Mouse (Mus musculus) limb, embryonic 11.5 days (tissue): ENCODE data around the gene Cadps. TPM values are rescaled to one million over a fixed set of nuclear protein-coding genes. Genes with fewer than 3 reads are reported as not detected.

Experiments
- ATAC-seq: fragments of 200-750 bp; cut with Nextera tagmentation; 2 replicates; pipeline ENCODE4 v1.8.0; 2017; ENCODE audit warnings: low read depth; ENCODE audit not compliant: insufficient number of reproducible peaks, low FRiP score, low TSS enrichment
- DNase-seq: peaks from one replicate; pipeline ENCODE4 v3.0.0-alpha.2; 2015; ENCODE audit warnings: low spot score
- H3K27ac ChIP-seq: fragments of 300-500 bp; sonication (generic); replicated peaks from 2 replicates; pipeline ENCODE4 v1.5.1; 2014; ENCODE audit warnings: low read depth, mild to moderate bottlenecking, low read length
- H3K27me3 ChIP-seq: fragments of 300-500 bp; sonication (generic); 2 replicates; pipeline ENCODE4 v1.6.1; 2014; ENCODE audit warnings: mild to moderate bottlenecking, low read length, mixed read lengths; ENCODE audit not compliant: control insufficient read depth, insufficient read depth
- H3K36me3 ChIP-seq: fragments of 300-500 bp; sonication (generic); 2 replicates; pipeline ENCODE4 v1.6.1; 2014; ENCODE audit warnings: mild to moderate bottlenecking, low read length, moderate library complexity, mixed read lengths; ENCODE audit not compliant: control insufficient read depth, insufficient read depth
- H3K4me1 ChIP-seq: fragments of 300-500 bp; sonication (generic); 2 replicates; pipeline ENCODE4 v1.6.1; 2014; ENCODE audit warnings: low read length, mixed read lengths; ENCODE audit not compliant: control insufficient read depth, insufficient read depth
- H3K4me2 ChIP-seq: fragments of 300-500 bp; sonication (generic); 2 replicates; pipeline ENCODE4 v1.6.1; 2014; ENCODE audit warnings: low read depth, mild to moderate bottlenecking, moderate library complexity; ENCODE audit not compliant: severe bottlenecking
- H3K4me3 ChIP-seq: fragments of 300-500 bp; sonication (generic); 2 replicates; pipeline ENCODE4 v1.5.1; 2014; ENCODE audit warnings: low read depth, low read length
- H3K9ac ChIP-seq: fragments of 300-500 bp; sonication (generic); 2 replicates; pipeline ENCODE4 v1.6.1; 2014; ENCODE audit warnings: mild to moderate bottlenecking, low read length
- H3K9me3 ChIP-seq: fragments of 300-500 bp; sonication (generic); 2 replicates; pipeline ENCODE4 v1.6.1; 2016; ENCODE audit warnings: low read length; ENCODE audit not compliant: control insufficient read depth
- WGBS: fragments of 180-500 bp; shearing (Covaris S2); extraction: QIAGEN DNeasy Blood & Tissue Kit; methylation state at CpG from one replicate; pipeline ENCODE4 v1.1.7; 2014; 5-methylcytosine and 5-hydroxymethylcytosine counted together
- polyA plus RNA-seq: library from polyadenylated mRNA; unstranded; fragments of >200 nt; fragmentation: Nextera tagmentation; extraction: Ambion mirVana; gene quantifications from 2 replicates; pipeline ENCODE4 v1.2.1, GENCODE M21; 2014

Gene Cadps
- polyA plus RNA-seq, 1 experiment from 2014 or later = 0.36 TPM

DNA sequence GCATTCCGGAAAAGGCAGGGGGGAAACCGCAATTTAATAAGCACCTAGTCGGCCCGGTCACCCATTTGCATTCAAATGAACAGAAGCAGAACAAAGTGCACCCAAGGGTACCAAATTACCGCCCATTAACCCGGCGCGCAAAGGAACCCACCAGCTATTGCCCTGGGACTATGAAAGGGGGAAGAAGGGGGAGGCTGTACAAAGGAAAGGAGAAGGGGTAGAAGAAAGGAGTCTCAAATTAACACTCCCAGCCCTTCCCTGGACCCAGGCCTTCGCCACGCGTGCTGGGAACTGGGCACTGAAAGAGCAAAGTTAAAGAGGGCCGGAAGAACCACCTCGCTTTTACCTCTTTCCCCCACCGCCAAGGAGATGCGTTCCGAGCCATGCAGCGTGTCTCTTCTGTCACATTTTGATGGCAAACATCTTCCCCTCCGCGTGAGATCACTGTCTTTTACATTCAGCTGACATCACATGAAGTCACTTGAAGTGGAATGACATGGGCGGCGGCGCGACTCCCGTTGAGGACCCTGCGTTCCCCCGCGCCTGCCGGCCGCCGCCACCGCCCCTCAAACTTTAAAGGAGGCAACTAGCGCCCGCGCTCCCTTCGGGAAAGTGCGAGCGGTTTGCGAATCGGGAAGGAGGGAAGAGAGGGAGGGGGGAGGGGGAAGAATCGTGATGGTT, 477.5 kb downstream of the Cadps start:
- no peak overlapping the region for H3K4me3 ChIP-seq
- no peak overlapping the region for H3K9ac ChIP-seq
- H3K27ac ChIP-seq = no peak overlapping the region
- DNase-seq (peak; percentile 59), ATAC-seq (no peak)
- no peaks in the 10 kb centered on the region for H3K36me3 ChIP-seq
- no peak overlapping the region for H3K4me2 ChIP-seq
- WGBS = under 1% methylated on average over 40 of the region's 40 CpGs
- H3K4me1 ChIP-seq = peaks cover 19% of the 10 kb centered on the region; the same call in 1 of the 2 replicates
- peaks cover 87% of the 10 kb centered on the region for H3K27me3 ChIP-seq
- no peaks in the 10 kb centered on the region for H3K9me3 ChIP-seq

DNA sequence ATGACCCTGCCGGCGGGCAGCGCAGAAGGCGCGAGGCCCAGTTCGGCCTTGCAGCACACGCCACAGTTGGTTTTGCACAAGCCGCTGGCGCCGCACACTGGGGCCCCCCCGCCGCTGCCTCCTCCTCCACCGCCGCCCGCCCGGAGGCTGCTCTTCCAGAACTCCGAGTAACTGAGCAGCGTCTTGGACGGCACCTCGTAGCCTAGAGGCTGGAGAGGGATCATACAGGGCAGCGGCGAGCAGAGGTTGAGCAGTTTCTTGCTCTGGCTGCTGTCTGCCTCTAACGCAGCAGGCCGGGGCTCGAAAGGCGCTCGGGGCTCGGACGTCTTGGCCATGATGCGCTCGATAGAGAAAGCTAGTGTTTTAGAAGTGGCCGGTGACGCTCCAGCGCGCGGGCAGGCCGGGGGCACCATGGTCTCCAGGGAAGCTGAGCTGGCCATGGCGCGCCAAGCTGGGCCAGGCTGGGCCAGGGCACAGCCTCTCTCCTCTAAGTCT, 478.1 kb downstream of the Cadps start:
- peak; percentile 59 for DNase-seq
- under 1% methylated on average over 38 of the region's 39 CpGs for WGBS
- H3K9me3 ChIP-seq = no peaks in the 10 kb centered on the region
- no peak overlapping the region for H3K27ac ChIP-seq
- ATAC-seq = no peak
- peaks cover 90% of the 10 kb centered on the region for H3K27me3 ChIP-seq
- no peaks in the 10 kb centered on the region for H3K36me3 ChIP-seq
- peak overlapping the region; percentile 31 for H3K4me2 ChIP-seq
- no peak overlapping the region for H3K4me3 ChIP-seq
- H3K9ac ChIP-seq = no peak overlapping the region
- H3K4me1 ChIP-seq = peaks cover 19% of the 10 kb centered on the region; the same call in 1 of the 2 replicates

DNA sequence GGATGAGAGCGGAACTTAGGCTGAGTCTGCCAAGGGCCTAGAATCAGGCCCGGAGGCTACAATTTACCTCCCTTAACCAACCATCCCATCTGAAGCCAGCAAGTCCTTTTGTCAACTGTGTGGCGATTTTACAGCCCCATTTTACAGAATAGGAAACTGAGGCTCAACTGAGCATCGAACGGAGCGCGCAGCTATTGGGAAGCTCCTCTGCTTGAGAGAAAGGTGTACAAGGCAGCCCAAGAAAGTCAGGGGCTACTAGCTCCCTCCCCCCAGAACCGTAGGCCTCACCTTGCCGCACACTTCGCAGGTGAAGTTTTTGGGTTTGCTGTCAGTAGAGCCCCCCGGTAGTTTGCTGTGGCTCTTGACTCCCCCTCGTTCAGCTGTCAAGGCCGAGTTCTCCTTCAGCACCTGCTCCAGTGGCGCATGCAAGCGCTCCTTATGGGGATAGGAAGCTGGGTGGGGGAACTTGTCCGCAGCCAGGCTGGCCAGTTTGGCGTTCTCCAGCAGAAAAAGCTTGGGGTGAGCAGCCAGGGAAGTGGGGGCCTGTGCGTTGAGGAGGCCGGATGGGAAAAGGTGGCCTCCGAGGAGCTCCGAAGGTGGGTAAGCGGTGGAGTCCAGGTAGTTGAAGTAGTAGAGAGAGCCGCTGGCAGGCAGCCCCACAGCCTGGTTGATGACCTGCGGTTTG, 478.7 kb downstream of the Cadps start:
- Histone ChIP-seq H3K27ac (no peak overlapping the region), H3K4me2 (no peak overlapping the region; the same call in 1 of the 2 replicates), H3K27me3 (peaks cover 90% of the 10 kb centered on the region), H3K4me1 (peaks cover 19% of the 10 kb centered on the region; the same call in 1 of the 2 replicates), H3K36me3 (no peaks in the 10 kb centered on the region), H3K9ac (no peak overlapping the region), H3K9me3 (no peaks in the 10 kb centered on the region), H3K4me3 (no peak overlapping the region)
- 2% methylated on average over 24 of the region's 24 CpGs for WGBS
- ATAC-seq (no peak), DNase-seq (no peak)

DNA sequence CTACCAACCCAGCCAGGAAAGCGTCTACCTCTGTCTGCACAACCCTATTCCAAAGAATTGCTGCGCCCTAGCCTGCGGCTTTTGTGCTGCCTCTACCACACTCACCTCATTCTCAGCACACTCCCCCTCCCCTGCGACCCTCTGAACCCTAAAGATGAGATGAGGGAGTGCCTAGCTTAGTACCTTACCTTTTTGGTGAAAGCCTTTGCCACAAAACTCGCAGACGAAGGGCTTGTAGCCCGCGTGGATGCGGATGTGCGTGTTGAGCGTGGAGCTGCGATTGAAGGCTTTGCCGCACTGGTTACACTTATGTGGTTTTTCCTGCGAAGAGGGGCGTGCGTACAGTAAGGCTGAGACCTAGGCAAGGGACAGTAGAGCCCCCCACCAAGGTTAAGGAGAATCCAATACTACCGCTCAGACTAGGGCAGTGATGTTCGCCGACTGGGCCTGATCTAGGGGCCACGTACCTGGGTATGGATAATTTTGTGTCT, 479.4 kb downstream of the Cadps start:
- DNase-seq (peak; percentile 62), ATAC-seq (no peak)
- peaks cover 19% of the 10 kb centered on the region; the same call in 1 of the 2 replicates for H3K4me1 ChIP-seq
- no peak overlapping the region for H3K4me2 ChIP-seq
- H3K27ac ChIP-seq = no peak overlapping the region
- under 1% methylated on average over 20 of the region's 20 CpGs for WGBS
- H3K27me3 ChIP-seq = peaks cover 86% of the 10 kb centered on the region
- H3K9ac ChIP-seq = no peak overlapping the region
- no peak overlapping the region for H3K4me3 ChIP-seq
- no peaks in the 10 kb centered on the region for H3K9me3 ChIP-seq
- H3K36me3 ChIP-seq = no peaks in the 10 kb centered on the region

DNA sequence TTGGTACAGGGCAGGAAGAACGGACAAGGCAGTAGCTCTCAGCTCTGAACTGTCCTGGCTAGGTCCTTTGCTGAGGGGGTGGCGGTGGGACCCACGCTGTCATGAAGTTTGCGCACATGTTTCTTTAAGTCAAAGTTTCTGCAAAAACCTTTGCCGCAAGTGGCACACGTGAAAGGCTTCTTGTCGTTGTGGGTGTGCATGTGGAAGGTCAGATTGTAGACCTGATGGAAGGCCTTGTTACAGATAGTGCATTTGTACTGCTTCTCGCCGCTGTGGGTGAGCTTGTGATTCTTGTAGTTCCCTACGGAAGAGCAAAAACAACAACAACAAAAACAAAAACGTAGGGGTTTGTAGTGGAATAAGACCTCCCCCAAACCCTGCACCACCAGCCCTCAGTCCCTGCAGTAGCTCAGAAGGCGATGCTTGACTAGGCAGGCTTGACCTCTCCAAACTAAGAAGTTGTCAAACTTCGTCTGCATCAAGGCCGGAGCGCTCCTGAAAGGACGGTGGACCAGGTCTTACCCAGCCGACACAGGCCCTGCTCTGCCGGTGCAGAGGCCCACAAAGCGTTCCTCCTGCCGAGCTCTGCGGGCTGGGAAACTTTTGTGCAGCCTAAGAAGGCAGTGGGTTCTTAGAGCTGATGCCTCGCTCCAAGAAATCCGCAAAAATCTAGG, 480.3 kb downstream of the Cadps start:
- no peak for ATAC-seq
- 2% methylated on average over 23 of the region's 23 CpGs for WGBS
- Histone ChIP-seq H3K27ac (no peak overlapping the region), H3K4me3 (no peak overlapping the region), H3K9ac (no peak overlapping the region), H3K4me2 (no peak overlapping the region), H3K27me3 (peaks cover 86% of the 10 kb centered on the region), H3K36me3 (no peaks in the 10 kb centered on the region), H3K4me1 (peaks cover 19% of the 10 kb centered on the region; the same call in 1 of the 2 replicates), H3K9me3 (no peaks in the 10 kb centered on the region)
- peak; percentile 61 for DNase-seq

GRCm38 (mm10) chr14:12341789-12342457, 481.0 kb downstream of the Cadps start:
- Histone ChIP-seq H3K27me3 (peaks cover 86% of the 10 kb centered on the region), H3K27ac (no peak overlapping the region), H3K9ac (no peak overlapping the region), H3K36me3 (no peaks in the 10 kb centered on the region), H3K9me3 (no peaks in the 10 kb centered on the region), H3K4me2 (no peak overlapping the region), H3K4me1 (peaks cover 19% of the 10 kb centered on the region; the same call in 1 of the 2 replicates), H3K4me3 (no peak overlapping the region)
- WGBS = 2% methylated on average over 24 of the region's 24 CpGs
- ATAC-seq (no peak), DNase-seq (peak; percentile 49)

DNA sequence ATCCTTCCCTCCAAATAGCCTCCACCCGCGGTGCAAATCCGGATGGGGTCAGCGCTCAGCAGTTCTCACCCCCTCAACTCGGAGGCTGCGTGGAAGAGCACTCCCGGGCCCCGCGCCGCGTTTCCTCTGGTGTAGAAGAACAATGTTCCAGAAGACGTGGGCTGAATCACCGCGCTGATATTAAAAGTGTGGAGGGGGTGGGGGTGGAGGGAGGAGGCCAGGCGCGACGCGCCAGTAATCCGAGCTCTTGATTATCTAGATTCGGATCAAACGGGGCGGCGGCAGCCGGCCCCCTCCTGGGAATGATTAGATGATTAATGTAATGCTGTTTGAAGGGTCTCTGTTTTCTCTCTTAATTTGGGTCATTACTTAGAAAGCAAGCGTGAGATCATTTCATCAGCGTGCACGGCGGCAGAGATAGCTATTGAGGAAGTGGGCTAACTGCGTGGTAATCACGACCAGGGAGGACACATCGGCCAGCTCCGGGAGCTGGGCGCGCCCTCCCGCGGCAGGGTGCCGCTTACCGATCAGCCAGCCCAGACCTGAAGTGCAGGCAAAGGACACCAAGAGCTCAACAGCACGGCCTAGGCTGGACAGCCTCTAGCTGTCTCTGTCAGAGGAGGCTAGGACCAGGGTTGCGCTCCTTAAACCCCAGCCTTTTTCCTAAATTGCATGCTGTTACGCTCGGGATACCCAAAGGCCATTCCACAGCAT, 481.6 kb downstream of the Cadps start:
- H3K4me2 ChIP-seq = no peak overlapping the region
- ATAC-seq (no peak), DNase-seq (peak; percentile 63)
- no peaks in the 10 kb centered on the region for H3K36me3 ChIP-seq
- H3K27me3 ChIP-seq = peaks cover 84% of the 10 kb centered on the region
- H3K9ac ChIP-seq = no peak overlapping the region
- peaks cover 19% of the 10 kb centered on the region; the same call in 1 of the 2 replicates for H3K4me1 ChIP-seq
- no peak overlapping the region for H3K4me3 ChIP-seq
- under 1% methylated on average over 42 of the region's 42 CpGs for WGBS
- H3K27ac ChIP-seq = no peak overlapping the region
- no peaks in the 10 kb centered on the region for H3K9me3 ChIP-seq
